Mouse (Mus musculus): ENCODE measurements around the gene Chil4. TPM values are rescaled to one million over a fixed set of nuclear protein-coding genes. Genes with fewer than 3 reads are reported as not detected.
"Not testable (repeated sequence)": the region's sequence is repeated elsewhere in the genome, so short reads cannot be mapped to it uniquely, and the experiment has no call there.

Gene Chil4
- polyA plus RNA-seq, 1 experiment, result 0.19 TPM

DNA sequence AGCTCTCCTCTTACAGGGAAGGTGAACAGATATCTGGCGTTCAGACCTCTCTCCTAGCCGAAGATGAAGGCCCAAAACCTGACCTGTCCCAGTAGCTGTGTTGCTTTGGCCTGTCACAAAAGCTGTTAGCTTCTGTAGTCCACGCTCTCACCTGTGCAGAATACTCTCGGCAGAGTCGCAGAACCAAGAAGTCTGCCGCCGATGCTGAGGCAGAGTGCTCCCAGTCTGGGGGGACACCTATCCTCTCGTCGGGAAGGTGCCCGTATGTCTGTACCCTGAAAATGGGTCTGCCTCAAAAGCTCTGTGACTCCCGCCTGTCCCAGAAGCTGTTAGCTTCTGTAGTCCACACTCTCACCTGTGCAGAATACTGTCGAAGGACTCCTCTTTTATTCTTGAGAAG is 23.8 kb downstream of the Chil4 start:
- Histone ChIP-seq H3K27ac (ENCODE audit: insufficient read depth, low read depth, low read length) (no peak overlapping the region), H3K27me3 (replicated peaks; ENCODE audit: control insufficient read depth, insufficient read depth, low read length) (no peaks in the 10 kb centered on the region; the same call in 1 of the 2 replicates), H3K36me3 (ENCODE audit: control insufficient read depth, insufficient read depth, low read length) (no peaks in the 10 kb centered on the region), H3K4me3 (ENCODE audit: insufficient read depth, low read depth, low read length) (no peak overlapping the region), H3K4me1 (ENCODE audit: control insufficient read depth, insufficient read depth, low read length) (no peaks in the 10 kb centered on the region)
- no peak for DNase-seq
- no peak for TF ChIP-seq POLR2A (IDR thresholded peaks at IDR 0.05; ENCODE audit: low read depth, low read length)
- TF ChIP-seq CTCF (conservative IDR thresholded peaks at IDR 0.05; ENCODE audit: insufficient read depth, insufficient read length, low read depth, low read length), result no peak
- WGBS, result 91% methylated on average over 12 of the region's 12 CpGs

- DNase-seq, result no peak
- Histone ChIP-seq H3K4me1 (ENCODE audit: control insufficient read depth, insufficient read depth, low read length) (no peaks in the 10 kb centered on the region), H3K27ac (ENCODE audit: insufficient read depth, low read depth, low read length) (no peak overlapping the region), H3K36me3 (ENCODE audit: control insufficient read depth, insufficient read depth, low read length) (no peaks in the 10 kb centered on the region), H3K27me3 (replicated peaks; ENCODE audit: control insufficient read depth, insufficient read depth, low read length) (no peaks in the 10 kb centered on the region), H3K4me3 (ENCODE audit: insufficient read depth, low read depth, low read length) (no peak overlapping the region)
- 77% methylated on average over 2 of the region's 2 CpGs for WGBS
- no peak for TF ChIP-seq CTCF (conservative IDR thresholded peaks at IDR 0.05; ENCODE audit: insufficient read depth, insufficient read length, low read depth, low read length)
- no peak for TF ChIP-seq POLR2A (IDR thresholded peaks at IDR 0.05; ENCODE audit: low read depth, low read length)
Observed at GRCm38 (mm10) chr3:106187991-106188390, 31.3 kb downstream of the Chil4 start.

GRCm38 (mm10) chr3:106177509-106178189 is 41.7 kb downstream of the Chil4 start:
- H3K4me1 ChIP-seq (ENCODE audit: control insufficient read depth, insufficient read depth, low read length), result no peaks in the 10 kb centered on the region
- no peak overlapping the region for H3K27ac ChIP-seq (ENCODE audit: insufficient read depth, low read depth, low read length)
- H3K27me3 ChIP-seq (replicated peaks; ENCODE audit: control insufficient read depth, insufficient read depth, low read length), result no peaks in the 10 kb centered on the region
- 86% methylated on average over 13 of the region's 13 CpGs for WGBS
- DNase-seq, result no peak
- no peak for TF ChIP-seq CTCF (conservative IDR thresholded peaks at IDR 0.05; ENCODE audit: insufficient read depth, insufficient read length, low read depth, low read length)
- TF ChIP-seq POLR2A (IDR thresholded peaks at IDR 0.05; ENCODE audit: low read depth, low read length), result no peak
- no peaks in the 10 kb centered on the region for H3K36me3 ChIP-seq (ENCODE audit: control insufficient read depth, insufficient read depth, low read length)
- H3K4me3 ChIP-seq (ENCODE audit: insufficient read depth, low read depth, low read length), result no peak overlapping the region

DNA sequence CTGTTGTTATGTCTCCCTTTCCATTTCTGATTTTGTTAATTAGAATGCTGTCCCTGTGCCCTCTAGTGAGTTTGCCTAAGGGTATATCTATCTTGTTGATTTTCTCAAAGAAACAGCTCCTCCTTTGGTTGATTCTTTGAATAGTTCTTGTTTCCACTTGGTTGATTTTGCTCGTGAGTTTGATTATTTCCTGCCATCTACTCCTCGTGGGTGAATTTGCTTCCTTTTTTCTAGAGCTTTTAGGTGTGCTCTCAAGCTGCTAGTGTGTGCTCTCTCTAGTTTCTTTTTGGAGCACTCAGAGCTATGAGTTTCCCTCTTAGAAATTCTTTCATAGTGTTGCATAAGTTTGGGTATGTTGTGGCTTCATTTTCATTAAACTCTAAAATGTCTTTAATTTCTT is 44.3 kb downstream of the Chil4 start:
- not testable (repeated sequence) for H3K27me3 ChIP-seq (replicated peaks; ENCODE audit: control insufficient read depth, insufficient read depth, low read length); H3K4me3 ChIP-seq (ENCODE audit: insufficient read depth, low read depth, low read length); DNase-seq; H3K36me3 ChIP-seq (ENCODE audit: control insufficient read depth, insufficient read depth, low read length); H3K27ac ChIP-seq (ENCODE audit: insufficient read depth, low read depth, low read length); H3K4me1 ChIP-seq (ENCODE audit: control insufficient read depth, insufficient read depth, low read length)
- 33% methylated on average over 2 of the region's 2 CpGs for WGBS

- H3K4me1 ChIP-seq (ENCODE audit: control insufficient read depth, insufficient read depth, low read length); DNase-seq; H3K36me3 ChIP-seq (ENCODE audit: control insufficient read depth, insufficient read depth, low read length); H3K27ac ChIP-seq (ENCODE audit: insufficient read depth, low read depth, low read length); H3K4me3 ChIP-seq (ENCODE audit: insufficient read depth, low read depth, low read length); H3K27me3 ChIP-seq (replicated peaks; ENCODE audit: control insufficient read depth, insufficient read depth, low read length): not testable (repeated sequence)
- 77% methylated on average over 2 of the region's 2 CpGs for WGBS
Observed at GRCm38 (mm10) chr3:106172506-106172905, 46.8 kb downstream of the Chil4 start.

- 78% methylated on average over 1 of the region's 1 CpGs for WGBS
- DNase-seq, result no peak
Observed at GRCm38 (mm10) chr3:106171135-106171731, 48.1 kb downstream of the Chil4 start.

DNA sequence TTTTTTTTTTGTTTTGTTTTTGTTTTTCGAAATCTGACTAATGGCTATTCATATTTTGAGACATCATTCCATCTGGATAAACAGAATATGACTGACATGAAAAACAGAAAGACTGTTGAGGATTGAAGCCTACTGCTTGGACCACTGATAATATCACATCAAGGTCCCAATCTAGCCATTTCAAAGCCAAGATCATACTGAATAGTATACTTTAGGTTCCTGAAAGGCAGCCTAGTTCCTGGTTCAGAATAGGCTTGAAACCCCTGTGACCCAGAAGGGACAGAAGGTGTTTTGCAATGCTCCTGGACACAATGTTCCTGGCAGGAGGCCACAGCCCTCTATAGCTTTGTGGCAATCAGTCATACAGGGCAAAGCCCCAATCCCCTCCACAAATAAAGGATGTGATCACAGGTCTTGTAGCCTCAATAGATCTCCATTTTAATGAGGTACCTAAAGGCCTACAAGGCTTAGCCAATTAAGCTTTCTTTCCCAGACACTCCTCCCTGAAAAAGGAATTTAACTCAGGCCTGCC is 48.7 kb downstream of the Chil4 start:
- Histone ChIP-seq H3K27ac (ENCODE audit: insufficient read depth, low read depth, low read length) (no peak overlapping the region), H3K4me1 (ENCODE audit: control insufficient read depth, insufficient read depth, low read length) (no peaks in the 10 kb centered on the region), H3K27me3 (replicated peaks; ENCODE audit: control insufficient read depth, insufficient read depth, low read length) (no peaks in the 10 kb centered on the region), H3K36me3 (ENCODE audit: control insufficient read depth, insufficient read depth, low read length) (no peaks in the 10 kb centered on the region), H3K4me3 (ENCODE audit: insufficient read depth, low read depth, low read length) (no peak overlapping the region)
- WGBS, result 29% methylated on average over 1 of the region's 1 CpGs
- no peak for DNase-seq
- TF ChIP-seq CTCF (conservative IDR thresholded peaks at IDR 0.05; ENCODE audit: insufficient read depth, insufficient read length, low read depth, low read length) (no peak), POLR2A (IDR thresholded peaks at IDR 0.05; ENCODE audit: low read depth, low read length) (no peak)

More at GRCm38 (mm10) chr3:106171135-106171731, 48.1 kb downstream of the Chil4 start:
- H3K36me3 ChIP-seq (ENCODE audit: control insufficient read depth, insufficient read depth, low read length), result no peaks in the 10 kb centered on the region
- H3K4me3 ChIP-seq (ENCODE audit: insufficient read depth, low read depth, low read length), result no peak overlapping the region
- no peaks in the 10 kb centered on the region for H3K27me3 ChIP-seq (replicated peaks; ENCODE audit: control insufficient read depth, insufficient read depth, low read length)
- no peaks in the 10 kb centered on the region for H3K4me1 ChIP-seq (ENCODE audit: control insufficient read depth, insufficient read depth, low read length)
- no peak overlapping the region for H3K27ac ChIP-seq (ENCODE audit: insufficient read depth, low read depth, low read length)
- TF ChIP-seq CTCF (conservative IDR thresholded peaks at IDR 0.05; ENCODE audit: insufficient read depth, insufficient read length, low read depth, low read length) (no peak), POLR2A (IDR thresholded peaks at IDR 0.05; ENCODE audit: low read depth, low read length) (no peak)

Data from kidney, adult 2 months (tissue).